Mouse (Mus musculus): ENCODE results near the gene Rnf5.

GRCm38 (mm10) chr17:34586796-34587422 lies 16.6 kb downstream of the Rnf5 start:
- TF ChIP-seq ZC3H11A (IDR thresholded peaks at IDR 0.05; ENCODE audit: borderline replicate concordance, low read depth, low read length), result no peak
- TF ChIP-seq HCFC1 (IDR thresholded peaks at IDR 0.05; ENCODE audit: borderline replicate concordance, insufficient read depth, low read length), result no peak; the same call in 1 of the 2 replicates
- no peak for TF ChIP-seq CHD2 (IDR thresholded peaks at IDR 0.05; ENCODE audit: low read depth, low read length)

Data from ES-E14 (cell line).